Mouse (Mus musculus) ES-E14 (cell line): Measurements from ENCODE around the gene Msi2.

Experiments used
- HCFC1 ChIP-seq: IDR thresholded peaks from 2 replicates; pipeline ENCODE4 v1.6.1; 2012; ENCODE audit warnings: low read length, inconsistent platforms, borderline replicate concordance; ENCODE audit not compliant: insufficient read depth
- MAFK ChIP-seq: IDR thresholded peaks from 2 replicates; pipeline ENCODE4 v1.6.1; 2014; ENCODE audit warnings: mild to moderate bottlenecking, low read depth, low read length, inconsistent platforms; ENCODE audit not compliant: insufficient read depth
- ZC3H11A ChIP-seq: IDR thresholded peaks from 2 replicates; pipeline ENCODE4 v1.6.1; 2012; ENCODE audit warnings: low read depth, mild to moderate bottlenecking, inconsistent platforms, low read length, borderline replicate concordance
- ZNF384 ChIP-seq: IDR thresholded peaks from 2 replicates; pipeline ENCODE4 v1.6.1; 2012; ENCODE audit warnings: low read depth, low read length, inconsistent platforms

GRCm38 (mm10) chr11:88676597-88676996, 41.7 kb downstream of the Msi2 start:
- TF ChIP-seq ZC3H11A, result no peak
- TF ChIP-seq HCFC1, result no peak
- TF ChIP-seq MAFK, result no peak
- no peak for TF ChIP-seq ZNF384
